Mouse (Mus musculus): ENCODE data around the gene Grifin. TPM values are rescaled to one million over a fixed set of nuclear protein-coding genes. Genes with fewer than 3 reads are reported as not detected.

Gene Grifin
- polyA plus RNA-seq, 1 experiment from 2014 or later: not detected

DNA sequence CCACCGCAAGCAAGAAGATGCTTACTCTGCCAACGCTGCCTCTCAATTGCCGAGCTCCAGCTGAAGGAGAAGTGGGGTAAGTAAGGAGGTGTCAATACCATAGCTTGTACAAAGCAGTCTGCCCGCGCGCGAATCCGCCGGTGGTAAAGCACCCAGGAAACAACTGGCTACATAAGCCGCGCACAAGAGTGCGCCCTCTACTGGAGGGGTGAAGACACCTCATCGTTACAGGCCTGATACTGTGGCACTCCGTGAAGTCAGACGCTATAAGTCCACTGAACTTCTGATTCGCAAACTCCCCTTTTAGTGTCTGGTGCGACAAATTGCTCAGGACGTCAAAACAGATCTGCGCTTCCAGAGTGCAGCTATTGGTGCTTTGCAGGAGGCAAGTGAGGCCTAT lies 18.5 kb downstream of the Grifin start:
- no peak overlapping the region for H3K27ac ChIP-seq (replicated peaks)

DNA sequence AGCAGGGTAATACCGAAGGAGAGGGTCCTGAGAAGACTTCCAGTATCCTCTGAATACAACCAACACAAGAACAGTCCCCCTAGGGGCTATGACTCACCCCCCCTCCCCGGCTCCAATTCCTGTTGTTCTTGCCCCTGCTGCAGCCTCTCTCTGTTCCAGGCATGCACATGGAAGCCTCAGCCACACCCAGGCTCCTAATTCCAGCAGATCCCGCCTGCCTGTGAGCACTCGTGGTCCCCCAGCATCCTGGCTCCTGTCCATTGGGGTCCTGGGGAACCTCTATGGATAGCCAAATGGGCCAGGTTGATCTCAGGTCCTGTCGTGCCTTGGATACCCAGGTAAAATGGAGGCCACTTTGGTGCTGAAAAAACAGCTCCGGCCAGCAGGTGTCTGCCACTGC lies 19.2 kb downstream of the Grifin start:
- H3K4me1 ChIP-seq: peaks cover 10% of the 10 kb centered on the region; the same call in 1 of the 2 replicates
- H3K36me3 ChIP-seq: no peaks in the 10 kb centered on the region
- no peaks in the 10 kb centered on the region for H3K9me3 ChIP-seq
- no peak for ATAC-seq (ENCODE audit: extremely low read depth, insufficient number of reproducible peaks, low FRiP score, low TSS enrichment)
- H3K27ac ChIP-seq (replicated peaks): no peak overlapping the region
- H3K9ac ChIP-seq: no peak overlapping the region
- 48% methylated on average over 6 of the region's 6 CpGs for WGBS
- no peak overlapping the region for H3K4me2 ChIP-seq
- H3K4me3 ChIP-seq: no peak overlapping the region
- H3K27me3 ChIP-seq (replicated peaks): 0 out of 2 replicates have a peak, but pooled peaks cover 2% of the 10 kb centered on the region

More for the DNA sequence above, 18.5 kb downstream of the Grifin start:
- Histone ChIP-seq H3K4me3 (no peak overlapping the region), H3K9me3 (no peaks in the 10 kb centered on the region), H3K4me2 (no peak overlapping the region), H3K4me1 (peaks cover 10% of the 10 kb centered on the region; the same call in 1 of the 2 replicates), H3K36me3 (no peaks in the 10 kb centered on the region), H3K27me3 (replicated peaks) (0 out of 2 replicates have a peak, but pooled peaks cover 2% of the 10 kb centered on the region), H3K9ac (no peak overlapping the region)
- 80% methylated on average over 19 of the region's 19 CpGs for WGBS
- no peak for ATAC-seq (ENCODE audit: extremely low read depth, insufficient number of reproducible peaks, low FRiP score, low TSS enrichment)

DNA sequence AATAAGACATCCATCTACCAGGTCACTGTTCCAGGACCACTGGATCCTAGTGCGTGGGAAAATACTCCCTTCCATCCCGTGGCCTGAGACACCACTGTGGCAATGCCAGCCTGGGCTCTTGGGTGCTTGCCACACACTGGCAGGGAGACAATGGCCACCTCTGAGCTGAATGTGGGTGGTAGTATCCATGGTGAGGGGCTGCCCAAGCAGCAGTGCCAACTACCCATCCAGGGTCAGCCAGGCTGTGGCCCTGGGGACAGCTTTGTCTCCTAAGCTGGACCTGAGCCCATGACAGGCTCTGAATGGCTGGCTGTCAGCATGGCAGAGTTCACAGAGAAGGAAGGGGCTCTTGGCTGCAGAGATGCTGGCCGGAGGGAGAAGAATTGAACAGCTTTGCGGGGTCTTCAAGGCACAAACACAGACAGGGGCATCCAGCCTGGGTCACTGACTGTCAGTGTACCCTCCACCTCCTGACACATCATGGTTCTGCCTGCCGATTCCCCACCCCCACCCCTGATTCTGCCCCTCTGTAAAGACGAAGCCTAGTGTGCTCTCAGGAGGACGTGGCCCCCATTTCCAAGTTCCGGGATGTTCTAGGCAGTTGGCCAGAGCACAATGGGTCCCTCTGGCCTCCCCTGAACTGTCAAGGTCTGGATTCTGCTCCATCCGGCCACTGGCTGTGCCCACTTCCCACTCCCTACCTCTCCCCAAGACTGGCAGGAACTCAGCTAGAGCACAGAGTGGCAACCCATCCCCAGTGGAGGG lies 21.9 kb downstream of the Grifin start:
- Histone ChIP-seq H3K9me3 (no peaks in the 10 kb centered on the region), H3K9ac (no peak overlapping the region), H3K4me1 (no peaks in the 10 kb centered on the region), H3K4me2 (no peak overlapping the region), H3K4me3 (no peak overlapping the region), H3K36me3 (no peaks in the 10 kb centered on the region), H3K27me3 (replicated peaks) (0 out of 2 replicates have a peak, but pooled peaks cover 2% of the 10 kb centered on the region), H3K27ac (replicated peaks) (no peak overlapping the region)
- WGBS: 72% methylated on average over 9 of the region's 9 CpGs
- no peak for ATAC-seq (ENCODE audit: extremely low read depth, insufficient number of reproducible peaks, low FRiP score, low TSS enrichment)

DNA sequence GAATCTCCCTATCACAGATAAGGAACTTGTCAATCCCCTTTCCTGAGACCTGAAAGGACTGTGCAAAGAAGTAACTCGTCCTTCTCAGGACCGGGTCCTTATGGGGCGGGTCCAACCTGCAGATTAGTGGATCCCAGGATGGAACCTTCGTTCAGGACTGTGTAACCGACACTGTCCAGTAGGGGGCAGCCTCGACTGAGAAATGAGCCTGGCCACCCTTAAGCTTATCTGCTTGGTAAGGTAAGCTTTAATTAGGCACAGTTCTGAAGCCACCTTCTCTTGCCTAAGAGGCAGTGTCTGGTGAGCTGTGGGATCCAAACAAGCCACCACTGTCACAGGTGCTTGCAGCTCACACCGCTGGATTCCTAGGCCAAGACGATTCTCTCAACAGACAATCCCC lies 24.8 kb downstream of the Grifin start:
- Histone ChIP-seq H3K4me2 (no peak overlapping the region), H3K9ac (no peak overlapping the region), H3K4me3 (no peak overlapping the region), H3K36me3 (no peaks in the 10 kb centered on the region), H3K9me3 (no peaks in the 10 kb centered on the region), H3K27ac (replicated peaks) (no peak overlapping the region), H3K27me3 (replicated peaks) (0 out of 2 replicates have a peak, but pooled peaks cover 2% of the 10 kb centered on the region), H3K4me1 (peaks cover 7% of the 10 kb centered on the region)
- no peak for ATAC-seq (ENCODE audit: extremely low read depth, insufficient number of reproducible peaks, low FRiP score, low TSS enrichment)
- 13% methylated on average over 8 of the region's 8 CpGs for WGBS

DNA sequence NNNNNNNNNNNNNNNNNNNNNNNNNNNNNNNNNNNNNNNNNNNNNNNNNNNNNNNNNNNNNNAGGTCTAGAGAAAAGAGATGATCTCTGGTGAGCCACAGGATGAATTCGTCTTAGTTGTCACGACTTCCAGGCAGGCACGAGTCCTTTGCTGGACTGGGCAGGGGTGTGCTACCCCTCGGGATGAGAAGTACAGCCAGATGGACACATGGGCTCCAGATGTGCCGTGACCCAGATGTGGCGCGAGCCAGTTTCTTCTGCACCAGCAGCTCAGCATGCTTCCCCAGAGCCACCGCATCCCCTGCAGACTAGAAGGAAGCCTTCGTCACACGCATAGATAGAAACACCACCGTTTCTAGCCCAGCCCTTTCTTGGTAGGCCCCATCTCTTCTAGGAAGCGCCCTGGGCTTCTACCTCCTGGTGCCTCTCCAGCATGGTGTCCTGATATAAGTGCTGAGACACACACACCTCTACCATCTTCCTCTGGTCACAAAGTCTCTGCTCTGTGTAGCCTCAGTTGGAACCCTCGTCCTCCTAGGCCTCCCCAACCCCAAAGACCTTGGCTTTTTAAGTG lies 26.7 kb downstream of the Grifin start:
- 0 out of 2 replicates have a peak, but pooled peaks cover under 1% of the 10 kb centered on the region for H3K27me3 ChIP-seq (replicated peaks)
- H3K9me3 ChIP-seq: no peaks in the 10 kb centered on the region
- ATAC-seq (ENCODE audit: extremely low read depth, insufficient number of reproducible peaks, low FRiP score, low TSS enrichment): no peak
- H3K27ac ChIP-seq (replicated peaks): no peak overlapping the region
- H3K9ac ChIP-seq: no peak overlapping the region
- 71% methylated on average over 13 of the region's 13 CpGs for WGBS
- H3K4me1 ChIP-seq: peaks cover 7% of the 10 kb centered on the region
- H3K4me3 ChIP-seq: no peak overlapping the region
- H3K36me3 ChIP-seq: no peaks in the 10 kb centered on the region
- no peak overlapping the region for H3K4me2 ChIP-seq

DNA sequence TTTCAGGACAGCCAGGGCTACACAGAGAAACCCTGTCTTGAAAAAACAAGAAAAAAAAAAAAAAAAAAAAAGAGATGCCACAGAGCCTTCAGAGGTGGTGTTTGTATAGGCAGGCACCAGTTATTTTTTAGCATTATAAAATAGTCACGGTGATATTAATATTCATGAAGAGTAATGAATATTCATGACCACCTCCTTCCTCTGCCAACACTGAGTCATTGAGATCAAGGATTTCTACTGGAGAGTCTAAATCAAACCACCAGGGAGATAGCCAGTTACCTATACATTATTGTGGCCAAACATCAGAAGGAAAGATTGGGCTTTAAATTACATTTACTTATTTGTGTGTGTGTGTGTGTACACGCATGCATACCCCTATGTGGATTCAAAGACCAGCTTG lies 38.1 kb downstream of the Grifin start:
- Histone ChIP-seq H3K9me3 (0 out of 2 replicates have a peak, but pooled peaks cover 4% of the 10 kb centered on the region), H3K9ac (no peak overlapping the region), H3K4me3 (no peak overlapping the region), H3K36me3 (peaks cover 62% of the 10 kb centered on the region), H3K4me1 (no peaks in the 10 kb centered on the region), H3K4me2 (no peak overlapping the region), H3K27ac (replicated peaks) (no peak overlapping the region), H3K27me3 (replicated peaks) (no peaks in the 10 kb centered on the region)
- WGBS: 90% methylated on average over 2 of the region's 2 CpGs
- no peak for ATAC-seq (ENCODE audit: extremely low read depth, insufficient number of reproducible peaks, low FRiP score, low TSS enrichment)

DNA sequence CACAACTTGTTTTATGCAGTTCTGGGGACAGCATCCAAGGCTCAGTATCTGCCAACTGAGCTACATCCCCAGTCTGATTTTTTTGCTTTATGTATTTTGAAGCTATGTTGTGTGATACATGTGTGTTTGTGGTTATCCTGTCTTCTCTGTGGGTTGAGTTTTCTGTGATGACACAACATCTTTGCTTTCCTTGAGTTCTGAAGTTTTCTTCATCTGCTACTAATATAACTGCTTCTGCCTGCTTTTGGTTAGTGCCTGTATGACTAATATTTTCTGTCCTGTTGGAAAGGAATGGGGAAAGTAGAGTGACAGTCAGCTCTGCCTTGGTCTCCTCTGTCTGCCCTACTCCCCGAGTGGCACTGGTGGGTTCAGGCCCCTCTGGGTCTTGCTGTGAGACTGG lies 43.7 kb downstream of the Grifin start:
- H3K4me2 ChIP-seq: no peak overlapping the region
- no peak overlapping the region for H3K27ac ChIP-seq (replicated peaks)
- H3K4me3 ChIP-seq: no peak overlapping the region
- H3K4me1 ChIP-seq: peaks cover 23% of the 10 kb centered on the region
- 74% methylated on average over 1 of the region's 1 CpGs for WGBS
- no peak for ATAC-seq (ENCODE audit: extremely low read depth, insufficient number of reproducible peaks, low FRiP score, low TSS enrichment)
- H3K9ac ChIP-seq: no peak overlapping the region
- H3K9me3 ChIP-seq: 0 out of 2 replicates have a peak, but pooled peaks cover 4% of the 10 kb centered on the region
- peaks cover 38% of the 10 kb centered on the region for H3K36me3 ChIP-seq
- H3K27me3 ChIP-seq (replicated peaks): no peaks in the 10 kb centered on the region

DNA sequence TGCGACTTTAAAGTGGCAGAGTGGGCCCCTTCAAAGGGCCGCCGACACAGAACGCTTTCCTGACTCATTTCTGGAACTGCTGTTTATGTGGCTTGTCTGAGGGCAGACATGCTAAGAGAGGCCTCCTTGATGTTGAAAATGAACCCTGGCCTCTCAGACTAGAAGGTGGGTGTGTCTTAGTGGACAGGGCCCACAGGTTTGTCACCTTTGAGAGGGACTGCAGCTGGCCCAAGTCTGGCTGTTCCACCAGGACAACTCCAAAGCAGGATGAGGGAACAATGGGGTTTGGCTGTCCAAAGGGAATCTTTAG lies 47.0 kb downstream of the Grifin start:
- Histone ChIP-seq H3K9me3 (no peaks in the 10 kb centered on the region), H3K27ac (replicated peaks) (peak overlapping the region; percentile 61), H3K4me3 (no peak overlapping the region), H3K9ac (peak overlapping the region; percentile 50), H3K4me2 (no peak overlapping the region), H3K4me1 (peaks cover 47% of the 10 kb centered on the region), H3K27me3 (replicated peaks) (no peaks in the 10 kb centered on the region), H3K36me3 (peaks cover 6% of the 10 kb centered on the region; the same call in 1 of the 2 replicates)
- 62% methylated on average over 4 of the region's 4 CpGs for WGBS
- no peak for ATAC-seq (ENCODE audit: extremely low read depth, insufficient number of reproducible peaks, low FRiP score, low TSS enrichment)

DNA sequence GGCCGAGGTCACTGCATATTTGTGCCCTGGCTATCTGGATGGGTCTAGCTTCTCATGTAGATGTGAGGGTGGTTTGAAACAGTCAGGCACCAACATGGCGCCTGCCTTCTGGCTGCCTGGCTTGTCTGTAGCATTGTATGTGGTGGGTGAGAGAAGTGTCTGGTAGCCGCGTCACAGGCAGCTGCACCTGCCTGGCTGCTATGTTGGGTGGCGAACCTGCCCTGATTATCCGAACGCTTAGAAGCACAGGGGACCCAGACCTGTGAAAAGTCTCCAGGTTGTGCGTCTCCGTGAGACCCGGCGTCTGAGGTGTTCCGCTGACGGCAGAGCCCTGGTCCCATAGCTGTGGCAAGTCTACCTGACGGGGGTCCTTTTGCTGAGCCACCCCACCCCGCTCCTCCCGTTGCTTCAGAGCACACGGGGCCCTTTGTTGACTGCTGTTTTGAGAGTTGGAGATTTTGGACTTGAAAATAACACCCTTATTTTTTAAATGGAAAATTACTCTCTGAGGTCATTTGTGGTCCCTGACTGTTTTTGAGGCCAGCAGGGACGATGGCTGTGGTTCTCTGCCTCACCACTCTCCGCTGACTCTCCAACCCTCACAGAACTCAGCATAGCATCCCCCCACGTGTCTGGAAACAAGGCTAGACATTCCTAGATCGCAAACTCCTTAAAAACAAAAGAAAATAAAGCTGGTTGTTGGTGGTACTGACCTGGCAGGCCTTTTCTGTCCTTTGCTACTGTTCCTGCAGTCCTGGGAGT lies 47.5 kb downstream of the Grifin start:
- Histone ChIP-seq H3K36me3 (peaks cover 6% of the 10 kb centered on the region; the same call in 1 of the 2 replicates), H3K27me3 (replicated peaks) (no peaks in the 10 kb centered on the region), H3K4me3 (no peak overlapping the region), H3K27ac (replicated peaks) (peak overlapping the region; percentile 61), H3K9me3 (no peaks in the 10 kb centered on the region), H3K4me1 (peaks cover 47% of the 10 kb centered on the region), H3K4me2 (no peak overlapping the region), H3K9ac (peak overlapping the region; percentile 50)
- 83% methylated on average over 21 of the region's 21 CpGs for WGBS
- ATAC-seq (ENCODE audit: extremely low read depth, insufficient number of reproducible peaks, low FRiP score, low TSS enrichment): no peak

DNA sequence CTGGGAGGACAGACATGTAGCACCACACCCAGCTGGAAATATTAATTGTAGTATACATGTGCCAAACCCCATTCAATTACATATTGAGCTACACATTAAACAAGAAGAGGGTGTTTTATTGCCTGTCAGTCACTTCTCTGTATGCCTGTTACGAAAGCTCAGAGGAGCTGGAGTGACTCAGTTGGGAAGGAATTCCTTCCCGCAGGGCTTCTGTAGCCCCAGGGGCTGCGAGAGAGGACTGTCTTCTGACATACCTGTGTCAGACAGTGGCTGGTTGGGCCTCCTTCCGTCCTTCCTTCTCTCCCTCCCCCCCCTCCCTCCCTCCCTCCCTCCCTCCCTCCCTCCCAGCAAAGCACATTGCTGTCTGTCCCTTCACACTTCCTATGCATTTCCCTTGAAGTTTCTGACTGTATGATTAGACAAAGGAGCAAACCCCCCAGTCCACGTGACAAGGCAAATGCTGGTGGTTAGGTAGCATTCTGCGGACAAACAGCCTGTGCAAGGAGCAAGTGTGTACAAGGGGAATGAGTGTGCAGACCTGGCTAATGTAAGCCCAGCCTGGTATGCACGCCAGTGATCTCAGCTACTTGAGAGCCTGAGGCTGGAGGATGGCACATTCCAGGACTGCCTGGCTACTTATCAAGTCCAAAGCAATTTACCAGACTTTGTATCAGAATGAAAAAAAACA lies 49.9 kb downstream of the Grifin start:
- Histone ChIP-seq H3K27ac (replicated peaks) (peak overlapping the region; percentile 79), H3K4me1 (peaks cover 50% of the 10 kb centered on the region), H3K4me3 (no peak overlapping the region), H3K9ac (peak overlapping the region; percentile 52; the same call in 1 of the 2 replicates), H3K27me3 (replicated peaks) (no peaks in the 10 kb centered on the region), H3K36me3 (peaks cover 4% of the 10 kb centered on the region; the same call in 1 of the 2 replicates), H3K9me3 (no peaks in the 10 kb centered on the region), H3K4me2 (peak overlapping the region; percentile 26; the same call in 1 of the 2 replicates)
- ATAC-seq (ENCODE audit: extremely low read depth, insufficient number of reproducible peaks, low FRiP score, low TSS enrichment): no peak; the same call in 1 of the 2 replicates
- 13% methylated on average over 7 of the region's 7 CpGs for WGBS

DNA sequence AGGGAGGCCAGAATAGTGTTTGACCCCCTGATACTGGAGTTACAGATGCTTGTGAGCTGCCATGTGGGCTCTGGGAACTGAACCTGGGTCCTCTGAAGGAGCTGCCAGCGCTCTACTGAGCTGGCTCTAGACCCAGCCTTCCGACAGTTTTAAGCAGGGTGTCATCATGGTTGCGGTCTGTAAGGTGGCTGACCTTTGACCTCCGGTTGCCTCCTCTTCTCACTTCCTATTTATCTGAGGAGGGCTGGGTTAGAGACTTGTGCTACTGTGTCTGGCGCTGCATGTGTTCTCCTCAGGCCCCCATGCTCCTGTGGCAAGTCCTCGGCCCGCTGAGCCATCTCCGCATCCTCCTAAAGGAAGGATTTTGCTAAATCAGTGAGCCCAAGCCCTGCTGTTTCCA lies 51.0 kb downstream of the Grifin start:
- ATAC-seq (ENCODE audit: extremely low read depth, insufficient number of reproducible peaks, low FRiP score, low TSS enrichment): no peak
- no peak overlapping the region for H3K27ac ChIP-seq (replicated peaks)

More for the DNA sequence above, 51.0 kb downstream of the Grifin start:
- Histone ChIP-seq H3K27me3 (replicated peaks) (no peaks in the 10 kb centered on the region), H3K9me3 (no peaks in the 10 kb centered on the region), H3K4me3 (no peak overlapping the region), H3K4me1 (peaks cover 53% of the 10 kb centered on the region), H3K36me3 (no peaks in the 10 kb centered on the region), H3K9ac (no peak overlapping the region), H3K4me2 (no peak overlapping the region)
- WGBS: 81% methylated on average over 8 of the region's 8 CpGs

Measured in heart, embryonic 13.5 days (tissue).